Mouse (Mus musculus) heart, adult 2 months (tissue): ENCODE data around the gene Hipk2.

Experiments used
- CTCF ChIP-seq: fragments of 200-600 bp; IDR thresholded peaks from 2 replicates; pipeline ENCODE4 v1.8.1; 2022; ENCODE audit warnings: antibody characterized with exemption, mild to moderate bottlenecking, moderate library complexity
- EP300 ChIP-seq: fragments of 200-500 bp; IDR thresholded peaks from 2 replicates; pipeline ENCODE4 v1.6.1; 2011; ENCODE audit warnings: low read depth, low read length, control low read depth; ENCODE audit not compliant: insufficient read depth
- POLR2A ChIP-seq: fragments of 200-500 bp; IDR thresholded peaks from 2 replicates; pipeline ENCODE4 v1.6.1; 2011; ENCODE audit warnings: mild to moderate bottlenecking, low read depth, low read length, control low read depth; ENCODE audit not compliant: insufficient read depth

- TF ChIP-seq CTCF (no peak), EP300 (no peak), POLR2A (no peak)
Observed at GRCm38 (mm10) chr6:38915776-38916175, 39.8 kb upstream of the Hipk2 start.
